Mouse (Mus musculus) left cerebral cortex, adult 11 months (tissue): ENCODE results near the gene Scaf4.
"Not testable (repeated sequence)": the region's sequence is repeated elsewhere in the genome, so short reads cannot be mapped to it uniquely, and the experiment has no call there.

ENCODE experiments used
- DNase-seq: peaks from one replicate; pipeline ENCODE4 v3.0.0; 2022; ENCODE audit warnings: low spot score

Gene Scaf4

DNA sequence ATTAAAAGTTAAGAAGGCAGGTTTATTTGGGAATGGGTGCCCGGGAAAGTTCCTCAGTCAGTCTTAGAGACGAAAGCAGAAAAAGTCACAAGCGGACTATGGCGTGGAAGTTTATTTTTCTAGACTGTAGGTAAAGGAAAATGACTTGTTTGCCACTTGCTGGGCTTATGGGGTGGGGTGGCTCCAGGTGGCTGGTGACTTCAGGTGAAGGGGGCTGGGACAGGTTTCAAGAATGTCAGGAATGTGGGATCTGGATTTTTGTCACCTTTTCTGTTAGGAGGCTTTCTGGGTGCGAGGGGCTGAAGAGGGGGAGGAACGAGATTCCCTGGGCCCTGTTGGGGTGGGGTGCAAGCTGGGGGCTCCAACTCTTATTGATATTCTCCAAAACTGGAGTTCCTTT, 7.4 kb upstream of the Scaf4 start:
- DNase-seq, result no peak

GRCm38 (mm10) chr16:90290962-90291361, 6.7 kb upstream of the Scaf4 start:
- no peak for DNase-seq

GRCm38 (mm10) chr16:90284916-90285315, 613 bp upstream of the Scaf4 start:
- DNase-seq, result no peak

- DNase-seq, result no peak
Observed at GRCm38 (mm10) chr16:90283266-90283904, 918 bp downstream of the Scaf4 start.

DNA sequence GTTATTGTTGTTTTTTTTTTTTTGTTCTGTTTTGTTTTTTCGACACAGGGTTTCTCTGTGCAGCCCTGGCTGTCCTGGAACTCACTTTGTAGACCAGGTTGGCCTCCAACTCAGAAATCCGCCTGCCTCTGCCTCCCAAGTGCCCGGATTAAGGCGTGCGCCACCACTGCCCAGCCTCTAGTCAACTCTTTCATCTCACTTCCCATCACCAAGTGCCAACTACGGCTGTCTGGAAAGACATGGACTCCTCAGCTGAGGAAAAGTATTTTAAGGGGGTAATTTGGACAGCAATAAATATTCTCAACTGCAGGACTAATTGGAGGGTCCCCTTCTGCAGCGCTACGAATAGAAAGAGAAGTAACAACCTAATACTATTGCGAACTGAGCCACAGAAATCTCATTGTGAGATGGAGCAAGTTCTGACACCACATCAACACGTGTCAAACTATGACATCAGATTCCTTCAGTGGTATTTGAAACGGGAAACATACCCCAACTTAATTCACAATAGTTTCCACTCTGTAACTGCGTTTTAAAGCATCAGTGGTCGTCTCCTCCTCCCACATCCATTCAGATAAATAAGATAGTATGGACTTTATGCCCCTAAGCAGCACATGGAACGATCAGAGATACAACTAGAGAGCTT, 1.6 kb downstream of the Scaf4 start:
- DNase-seq, result no peak

DNA sequence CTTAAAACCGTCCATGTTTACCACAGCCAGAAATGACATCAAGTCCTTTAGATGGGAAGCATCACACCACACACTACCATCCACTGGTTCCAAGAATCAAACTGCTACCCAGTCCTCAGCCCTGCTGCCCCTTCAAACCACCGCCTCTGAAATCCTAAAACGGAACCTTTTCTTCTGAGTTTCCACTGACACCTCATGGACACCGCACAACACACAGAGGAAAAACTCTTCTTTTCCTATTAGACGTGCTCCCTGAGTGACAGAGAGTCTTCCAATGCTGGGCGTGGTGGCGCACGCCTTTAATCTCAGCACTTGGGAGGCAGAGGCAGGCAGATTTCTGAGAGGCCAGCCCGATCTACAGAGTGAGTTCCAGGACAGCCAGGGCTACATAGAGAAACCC, 2.9 kb downstream of the Scaf4 start:
- no peak for DNase-seq

GRCm38 (mm10) chr16:90280989-90281388, 3.3 kb downstream of the Scaf4 start:
- no peak for DNase-seq

- DNase-seq, result no peak
Observed at GRCm38 (mm10) chr16:90280515-90280914, 3.8 kb downstream of the Scaf4 start.

DNA sequence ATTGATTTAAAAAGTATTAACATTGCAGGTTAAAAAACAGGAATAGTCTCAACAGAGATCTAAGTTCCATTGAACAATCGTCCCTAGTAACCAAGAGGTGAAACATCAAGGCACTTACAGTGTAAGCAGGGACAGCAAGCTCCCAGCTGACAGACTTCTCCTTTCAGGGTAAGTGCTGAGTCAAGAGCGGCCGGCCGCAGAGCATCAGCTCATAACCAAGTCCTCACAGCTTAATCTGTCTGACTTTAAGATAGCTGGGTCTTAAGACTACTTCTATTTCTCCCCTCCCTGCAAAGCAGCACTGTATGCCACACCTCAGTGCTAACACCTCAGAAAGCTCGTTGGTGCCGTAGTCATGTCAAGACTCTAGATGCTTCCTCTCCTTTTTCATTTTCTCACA, 5.2 kb downstream of the Scaf4 start:
- no peak for DNase-seq

- no peak for DNase-seq
Observed at GRCm38 (mm10) chr16:90275521-90275920, 8.8 kb downstream of the Scaf4 start.

DNA sequence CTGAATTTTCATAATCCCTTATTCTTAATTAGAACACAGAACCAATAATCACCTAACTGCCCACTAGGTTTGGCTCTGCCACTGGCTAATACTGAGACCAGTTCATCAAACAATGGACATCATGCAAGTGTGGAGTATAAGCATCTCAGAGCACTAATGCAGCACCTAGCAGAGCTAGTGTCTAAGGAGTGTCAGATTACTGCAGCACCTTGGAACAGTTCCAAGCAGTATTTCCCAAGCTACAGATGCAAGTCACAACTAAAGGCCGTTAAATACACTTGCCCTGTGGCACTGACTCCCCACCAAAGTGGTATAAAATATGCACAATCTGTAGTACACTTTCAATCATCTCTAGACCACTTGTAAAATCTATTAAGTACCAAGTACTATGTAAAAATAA, 17.7 kb downstream of the Scaf4 start:
- DNase-seq, result no peak

- no peak for DNase-seq
Observed at GRCm38 (mm10) chr16:90265106-90265505, 19.2 kb downstream of the Scaf4 start.

- DNase-seq, result no peak
Observed at GRCm38 (mm10) chr16:90264021-90264420, 20.3 kb downstream of the Scaf4 start.

GRCm38 (mm10) chr16:90261791-90262190, 22.5 kb downstream of the Scaf4 start:
- no peak for DNase-seq

GRCm38 (mm10) chr16:90260097-90260496, 24.2 kb downstream of the Scaf4 start:
- no peak for DNase-seq

- DNase-seq, result no peak
Observed at GRCm38 (mm10) chr16:90259623-90260022, 24.7 kb downstream of the Scaf4 start.

DNA sequence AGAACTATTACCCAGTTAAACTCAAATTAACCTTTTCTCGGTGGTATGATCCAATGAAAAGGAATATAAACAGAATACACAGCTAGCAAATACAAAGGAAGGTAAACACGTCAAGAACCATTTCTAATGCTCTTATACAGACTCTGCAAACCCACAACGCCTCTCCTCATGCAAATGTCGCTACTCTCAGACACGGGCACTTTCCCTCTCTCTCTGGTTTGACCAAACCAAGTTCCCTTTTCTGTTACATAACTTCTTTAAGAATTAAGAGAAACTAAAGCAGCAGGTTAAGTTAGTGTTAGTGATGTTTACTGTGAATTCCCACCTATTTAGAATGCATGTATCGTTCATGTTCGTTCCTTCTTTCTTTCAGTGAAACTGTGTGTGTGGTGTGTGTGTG, 25.4 kb downstream of the Scaf4 start:
- DNase-seq, result no peak

DNA sequence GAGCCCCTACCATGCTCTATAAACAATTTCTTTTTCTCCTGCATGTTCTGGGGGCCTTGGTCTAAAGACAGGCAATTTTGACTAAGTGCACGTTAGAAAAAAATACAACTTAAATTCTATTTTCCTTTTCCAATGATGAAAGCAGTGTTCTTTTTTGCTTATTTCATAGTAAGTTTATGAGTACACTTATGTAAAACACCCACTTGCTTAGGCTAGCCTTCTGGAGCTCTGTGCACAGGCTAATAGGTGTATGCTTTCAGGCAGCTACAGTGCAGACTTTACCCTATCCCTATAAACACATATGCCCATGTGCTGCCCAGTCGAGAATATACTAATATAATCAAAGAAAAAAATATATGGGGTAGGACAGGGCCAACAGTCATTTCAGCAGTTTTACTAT, 31.8 kb downstream of the Scaf4 start:
- no peak for DNase-seq

DNA sequence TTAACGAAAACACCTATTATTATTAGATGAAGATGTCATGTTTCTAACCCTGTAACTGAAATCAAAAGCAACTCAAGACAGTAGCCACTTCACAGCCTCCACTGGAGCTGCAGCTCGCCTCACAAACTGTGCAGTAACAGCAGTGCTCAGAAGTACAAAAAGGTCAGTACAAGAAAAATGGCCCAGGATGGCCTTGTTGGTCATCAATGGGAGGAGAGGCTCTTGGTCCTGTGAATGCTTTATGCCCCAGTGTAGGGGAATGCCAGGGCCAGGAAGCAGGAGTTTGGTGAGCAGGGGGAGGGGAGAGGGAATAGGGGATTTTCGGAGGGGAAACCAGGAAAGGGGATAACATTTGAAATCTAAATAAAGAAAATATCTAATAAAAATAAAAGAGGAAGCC, 33.0 kb downstream of the Scaf4 start:
- not testable (repeated sequence) for DNase-seq

DNA sequence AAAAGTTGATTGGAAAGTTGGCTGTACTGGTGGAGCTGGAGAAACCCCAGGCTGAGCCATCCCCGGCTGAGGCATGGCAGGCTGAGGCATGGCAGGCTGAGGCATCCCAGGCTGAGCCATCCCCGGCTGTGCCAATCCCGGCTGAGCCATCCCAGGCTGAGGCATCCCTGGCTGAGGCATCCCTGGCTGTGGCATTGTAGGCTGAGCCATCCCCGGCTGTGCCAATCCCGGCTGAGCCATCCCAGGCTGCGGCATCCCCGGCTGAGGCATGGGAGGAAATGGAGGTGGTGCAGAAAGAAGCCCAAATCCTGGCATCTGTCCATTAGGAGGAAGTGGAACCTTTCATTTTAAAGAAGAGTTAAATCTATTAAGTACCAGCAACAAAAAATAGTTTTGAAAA, 34.2 kb downstream of the Scaf4 start:
- no peak for DNase-seq

- DNase-seq, result no peak
Observed at GRCm38 (mm10) chr16:90242426-90243304, 41.6 kb downstream of the Scaf4 start.

DNA sequence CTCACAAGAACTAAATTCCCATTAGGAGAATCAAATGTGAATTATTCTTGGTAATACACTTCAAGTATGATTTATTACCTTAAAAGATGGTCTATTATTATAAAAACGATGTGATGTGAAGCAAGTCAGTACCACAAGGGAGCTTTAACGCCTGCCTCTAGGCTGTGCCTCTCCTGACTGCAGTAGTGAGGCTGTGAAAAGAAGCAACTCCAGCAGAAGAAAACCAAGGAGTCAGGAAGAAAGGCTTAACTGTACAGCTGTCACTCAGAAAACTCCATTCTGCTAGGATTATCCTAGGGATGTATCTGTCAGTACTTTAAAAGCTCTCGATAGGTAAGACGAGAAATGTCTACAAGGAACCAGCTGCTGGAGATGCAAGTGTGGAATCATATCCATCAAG, 42.4 kb downstream of the Scaf4 start:
- DNase-seq, result no peak

DNA sequence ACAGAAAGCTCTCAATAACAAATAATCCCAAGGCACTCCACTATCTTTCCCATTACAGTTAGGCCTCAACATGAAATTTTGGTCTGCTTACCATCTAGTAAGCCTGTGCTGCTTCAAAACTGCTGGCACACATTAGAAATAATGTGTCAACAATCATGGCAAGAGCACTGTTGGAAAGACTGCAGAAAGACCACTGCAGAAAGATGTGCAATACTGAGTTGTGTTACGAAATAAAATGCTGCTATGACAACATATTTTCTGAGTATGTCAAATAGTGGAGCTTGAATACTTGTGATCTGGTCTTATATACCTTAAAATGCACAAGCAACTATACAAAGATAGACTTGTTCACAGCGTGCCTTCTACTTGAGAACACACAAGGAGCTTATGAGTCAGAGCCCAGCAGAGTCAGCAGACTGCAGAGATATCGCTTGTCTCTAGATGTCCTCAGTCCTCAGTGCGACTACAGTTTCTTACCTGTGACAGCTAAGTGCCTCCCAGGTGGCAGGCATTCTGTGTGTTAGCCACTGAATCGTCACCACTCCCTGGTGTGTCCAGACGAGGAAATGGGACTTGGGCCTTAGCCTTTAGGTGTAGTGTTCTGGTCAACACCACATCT, 45.1 kb downstream of the Scaf4 start:
- DNase-seq, result no peak
